Mouse (Mus musculus): Measurements from ENCODE around the gene 2700097O09Rik.
"Not testable (repeated sequence)": the region's sequence is repeated elsewhere in the genome, so short reads cannot be mapped to it uniquely, and the experiment has no call there.

The 2700097O09Rik gene

DNA sequence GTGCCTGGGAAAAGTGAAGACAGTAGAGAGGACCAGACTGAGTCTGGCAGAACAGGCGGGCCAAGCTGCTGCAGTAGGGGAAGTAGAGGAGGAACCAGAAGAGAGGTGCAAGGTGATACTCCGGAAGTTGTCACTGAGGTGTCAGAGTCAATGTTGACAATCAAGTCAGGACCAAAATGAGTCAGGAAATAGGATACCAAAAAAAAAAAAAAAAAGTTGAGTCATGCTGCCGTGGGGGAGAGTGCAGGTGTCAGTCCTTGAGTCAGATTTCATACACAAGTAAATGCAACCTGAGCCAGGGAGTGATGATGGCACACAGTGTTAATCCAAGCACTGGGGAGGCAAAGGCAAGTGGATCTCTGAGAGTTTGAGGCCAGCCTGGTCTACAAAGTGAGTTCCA, 52.8 kb downstream of the 2700097O09Rik start:
- DNase-seq = no peak

GRCm38 (mm10) chr12:55023284-55023683, 56.6 kb downstream of the 2700097O09Rik start:
- DNase-seq = no peak

DNA sequence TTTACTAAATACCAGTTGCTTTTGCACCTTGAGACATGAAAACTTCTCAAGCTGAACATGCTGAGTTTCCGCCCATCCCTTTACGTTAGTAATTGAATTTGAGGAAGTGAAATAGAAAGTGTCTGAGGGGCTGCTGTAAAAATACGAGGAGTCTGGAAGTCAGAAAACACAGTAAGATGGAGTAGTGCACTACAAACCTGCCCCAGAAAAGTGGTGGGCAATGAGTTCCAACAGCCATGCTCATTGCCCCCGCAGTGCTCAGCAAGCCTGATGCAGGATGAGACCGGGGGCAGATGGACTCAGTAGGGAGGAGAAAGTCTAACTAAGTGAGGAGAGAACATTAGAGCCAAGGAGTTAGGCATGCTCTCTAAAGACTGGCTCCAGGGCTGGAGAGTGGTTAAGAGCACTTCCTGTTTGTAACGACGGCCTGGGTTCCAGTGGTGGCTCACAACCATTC, 60.5 kb downstream of the 2700097O09Rik start:
- DNase-seq = no peak

DNA sequence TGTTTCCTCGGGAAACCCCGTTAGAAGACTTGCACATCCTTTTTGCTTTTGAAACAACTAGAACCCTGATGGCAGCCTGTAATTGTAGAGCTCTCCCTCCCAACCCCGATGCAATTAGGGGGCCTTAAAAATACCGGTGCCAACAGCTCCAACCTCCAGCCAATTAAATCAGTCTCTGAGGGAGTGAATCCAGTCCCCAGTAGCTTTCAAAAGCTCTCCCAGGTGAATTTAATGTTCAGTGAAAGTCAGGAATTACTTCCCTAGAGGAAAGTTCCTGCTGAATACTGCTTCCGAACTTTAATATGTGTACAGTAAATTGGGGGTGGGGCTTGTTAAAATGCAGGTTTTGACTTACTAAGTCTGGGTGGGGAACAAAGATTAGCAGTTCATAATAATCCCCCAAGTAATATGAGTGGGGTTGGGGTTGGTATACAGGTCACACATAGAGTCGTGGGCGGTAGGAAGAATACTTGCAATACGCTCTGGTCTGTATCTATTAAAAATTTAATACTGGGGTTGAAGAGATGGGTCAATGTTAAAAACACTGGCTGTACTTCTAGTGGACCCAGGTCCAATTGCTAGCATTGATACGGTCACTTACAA, 62.7 kb downstream of the 2700097O09Rik start:
- no peak for DNase-seq

- no peak for DNase-seq
Observed at GRCm38 (mm10) chr12:55016339-55017118, 63.4 kb downstream of the 2700097O09Rik start.

DNA sequence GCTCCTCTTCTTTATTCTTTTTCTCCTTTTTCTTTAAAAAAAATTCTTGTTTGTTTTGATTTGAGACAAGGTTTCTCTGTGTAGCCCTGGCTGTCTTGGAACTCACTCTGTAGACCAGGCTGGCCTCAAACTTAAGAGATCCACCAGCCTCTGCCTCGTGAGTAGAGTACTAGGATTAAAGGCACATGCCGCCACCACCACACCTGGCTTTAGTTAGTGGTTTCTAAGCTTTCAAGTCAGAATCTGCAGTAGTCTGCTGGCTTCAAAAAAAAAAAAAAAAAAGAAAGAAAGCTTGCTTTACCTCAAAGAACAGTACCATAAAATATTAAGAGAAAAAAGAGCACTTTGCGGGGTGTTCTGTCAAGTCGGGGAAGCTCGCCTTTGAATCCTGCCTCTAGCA, 64.5 kb downstream of the 2700097O09Rik start:
- no peak for DNase-seq

GRCm38 (mm10) chr12:55013626-55014398, 66.1 kb downstream of the 2700097O09Rik start, which contains the start of gene Baz1a:
Baz1a (minus strand) TSS chr12:55014348.
- peak in 1 of 2 experiments; percentile 11 for DNase-seq

- no peak for DNase-seq
Observed at GRCm38 (mm10) chr12:55013031-55013430, 66.9 kb downstream of the 2700097O09Rik start.

DNA sequence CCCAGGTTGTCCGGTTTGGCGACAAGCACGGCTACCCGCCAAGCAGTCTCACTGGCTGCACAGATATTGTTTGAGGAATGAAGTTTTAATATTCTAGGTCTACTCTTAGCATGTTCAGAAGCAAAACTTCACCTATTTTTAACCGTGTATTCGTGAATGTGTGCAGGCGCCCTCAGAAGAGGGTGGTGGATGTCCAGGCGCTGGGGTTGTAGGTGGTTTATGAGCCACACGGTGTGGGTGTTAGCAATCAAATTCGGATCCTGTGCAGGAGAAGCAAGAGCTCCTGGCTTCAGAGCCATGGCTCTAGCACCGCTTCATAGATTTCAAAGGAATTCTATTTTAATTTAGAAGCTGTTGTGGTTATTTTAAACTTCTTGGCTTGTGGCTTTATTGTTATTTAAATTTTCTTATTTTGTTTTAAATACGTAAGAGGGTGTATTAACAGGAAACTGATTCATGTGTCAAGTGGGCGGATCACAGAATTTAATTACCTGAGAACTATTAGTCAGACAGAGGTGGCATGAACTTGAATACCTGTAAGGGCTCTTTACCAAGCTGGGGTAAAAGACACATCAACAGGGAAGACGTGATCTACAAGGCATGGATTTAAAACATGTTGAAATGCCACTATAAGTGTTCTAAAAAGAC, 72.4 kb downstream of the 2700097O09Rik start:
- no peak for DNase-seq

DNA sequence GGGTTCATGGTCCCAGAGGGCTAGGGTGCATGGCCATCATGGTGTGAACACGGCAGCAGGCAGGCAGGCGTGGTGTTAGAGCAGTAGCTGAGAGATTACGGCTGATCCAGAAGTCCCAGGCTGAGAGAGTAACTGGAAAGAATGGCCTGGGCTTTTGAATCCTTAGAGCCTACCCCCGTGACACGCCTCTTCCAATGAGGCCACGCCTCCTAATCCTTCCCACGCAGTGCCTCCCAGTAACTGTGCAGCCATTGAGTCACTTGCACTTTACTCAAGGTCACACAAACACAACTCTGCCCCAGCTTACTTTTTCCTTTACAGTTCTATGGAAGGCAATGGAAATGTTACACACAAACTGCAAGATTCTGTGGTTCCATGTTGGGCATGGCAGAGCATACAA, 73.8 kb downstream of the 2700097O09Rik start:
- DNase-seq = no peak

- no peak for DNase-seq
Observed at GRCm38 (mm10) chr12:55004396-55004795, 75.5 kb downstream of the 2700097O09Rik start.

DNA sequence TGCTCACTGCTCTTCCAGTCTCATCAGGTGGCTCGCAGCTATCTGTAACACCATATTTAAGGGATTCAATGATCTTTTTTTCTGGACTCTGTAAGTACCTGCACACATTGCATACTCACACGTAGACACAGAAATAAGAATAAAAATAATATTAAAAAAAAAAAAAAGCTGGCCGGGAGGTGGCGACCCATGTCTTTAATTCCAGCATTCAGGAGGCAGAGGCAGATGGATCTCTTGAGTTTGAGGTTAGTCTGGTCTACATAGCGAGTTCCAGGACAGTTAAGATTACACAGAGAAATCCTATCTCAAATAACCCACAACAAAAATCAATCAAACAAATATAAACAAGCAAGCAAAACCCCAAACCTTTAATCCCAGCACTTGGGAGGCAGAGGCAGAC, 76.1 kb downstream of the 2700097O09Rik start:
- DNase-seq = no peak

DNA sequence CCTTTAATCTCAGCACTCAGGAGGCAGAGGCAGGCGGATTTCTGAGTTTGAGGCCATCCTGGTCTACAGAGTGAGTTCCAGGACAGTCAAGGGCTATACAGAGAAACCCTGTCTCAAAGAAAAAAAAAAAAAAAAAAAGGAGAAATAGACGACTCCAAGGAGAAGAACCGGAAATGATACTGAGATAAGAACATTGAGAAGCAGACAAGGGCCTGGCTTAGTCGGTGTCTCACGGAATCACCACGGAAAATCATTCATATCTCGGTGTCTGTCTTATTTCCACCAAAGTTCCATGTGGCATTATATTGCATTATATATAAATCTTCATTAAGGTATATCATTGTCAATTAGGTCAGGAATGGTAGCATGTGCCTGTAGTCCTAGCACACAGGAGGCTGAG, 77.4 kb downstream of the 2700097O09Rik start:
- not testable (repeated sequence) for DNase-seq

- no peak for DNase-seq
Observed at GRCm38 (mm10) chr12:54999016-54999690, 80.8 kb downstream of the 2700097O09Rik start.

GRCm38 (mm10) chr12:54998411-54998810, 81.5 kb downstream of the 2700097O09Rik start:
- no peak for DNase-seq

DNA sequence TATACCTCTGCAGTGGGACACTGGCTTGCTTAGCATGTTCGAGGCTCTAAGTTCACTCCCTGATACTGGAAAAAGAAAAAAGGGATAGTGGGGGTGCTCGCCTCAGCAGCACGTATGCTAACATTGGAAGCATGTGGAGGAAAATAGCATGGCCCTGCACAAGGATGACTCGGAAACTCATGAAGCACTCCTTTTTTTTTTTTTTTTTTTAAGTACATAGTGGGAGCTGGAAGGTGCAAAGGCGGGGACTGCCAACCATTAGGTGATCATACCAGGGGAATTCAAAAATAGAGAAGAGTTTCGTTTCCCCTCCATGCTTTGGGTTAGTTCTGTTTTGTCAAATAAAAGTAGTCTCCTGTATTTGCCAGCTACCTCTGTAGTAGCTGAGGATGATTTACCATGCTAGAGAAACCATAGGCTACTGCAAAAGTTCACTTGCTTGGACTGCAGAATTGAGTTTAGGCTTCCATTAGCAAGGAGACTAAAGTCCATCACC, 82.9 kb downstream of the 2700097O09Rik start:
- DNase-seq = no peak

DNA sequence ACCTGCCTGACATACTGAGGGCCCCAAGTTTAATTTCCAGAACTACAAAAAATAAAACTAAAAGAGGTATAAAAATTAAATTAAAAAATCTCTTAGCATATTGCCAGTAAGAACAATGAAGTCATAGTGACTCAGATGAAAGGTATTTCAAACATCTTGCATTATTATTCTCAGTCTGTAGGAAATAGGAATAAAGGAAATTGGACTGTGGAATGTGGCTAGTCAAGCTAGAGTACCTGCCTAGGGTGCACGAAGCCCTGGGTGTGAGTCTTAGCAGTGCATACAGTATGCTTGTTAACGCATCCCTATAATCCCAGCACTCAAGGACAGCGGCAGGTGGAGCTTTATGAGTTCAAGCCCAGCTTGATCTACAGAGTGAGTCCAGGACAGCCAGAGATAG, 83.9 kb downstream of the 2700097O09Rik start:
- DNase-seq = no peak
